Mouse (Mus musculus): ENCODE measurements around the gene Ampd3. TPM values are rescaled to one million over a fixed set of nuclear protein-coding genes. Genes with fewer than 3 reads are reported as not detected.
A peak's percentile ranks its signal among the peaks of the same experiment; 100 is the strongest.

The Ampd3 gene
- polyA plus RNA-seq (2015; fragmentation: Nextera tagmentation; extraction: Ambion mirVana) = 8.0 and 9.3 TPM in 2 replicates

- H3K27ac ChIP-seq = peak within 1 kb of the TSS; percentile 26
- peak within 1 kb of the TSS; percentile 54 for H3K4me3 ChIP-seq
- peak within 1 kb of the TSS; percentile 86 for H3K4me2 ChIP-seq
- peak within 1 kb of the TSS; percentile 68 for H3K9ac ChIP-seq
- H3K4me1 ChIP-seq (replicated peaks) = peaks cover 28% of the 10 kb centered on the region
- no peaks in the 10 kb centered on the region for H3K36me3 ChIP-seq
- ATAC-seq (replicated peaks; ENCODE audit: insufficient number of reproducible peaks, insufficient read depth, low FRiP score, low read depth) = no peak
- 26% methylated on average over 16 of the region's 16 CpGs for WGBS
- H3K27me3 ChIP-seq = no peaks in the 10 kb centered on the region
- H3K9me3 ChIP-seq (replicated peaks) = no peaks in the 10 kb centered on the region
These were observed at the start of gene Ampd3 for GRCm38 (mm10) chr7:110768001-110768400. TSS of gene Ampd3 (plus strand) at chr7:110768206.

DNA sequence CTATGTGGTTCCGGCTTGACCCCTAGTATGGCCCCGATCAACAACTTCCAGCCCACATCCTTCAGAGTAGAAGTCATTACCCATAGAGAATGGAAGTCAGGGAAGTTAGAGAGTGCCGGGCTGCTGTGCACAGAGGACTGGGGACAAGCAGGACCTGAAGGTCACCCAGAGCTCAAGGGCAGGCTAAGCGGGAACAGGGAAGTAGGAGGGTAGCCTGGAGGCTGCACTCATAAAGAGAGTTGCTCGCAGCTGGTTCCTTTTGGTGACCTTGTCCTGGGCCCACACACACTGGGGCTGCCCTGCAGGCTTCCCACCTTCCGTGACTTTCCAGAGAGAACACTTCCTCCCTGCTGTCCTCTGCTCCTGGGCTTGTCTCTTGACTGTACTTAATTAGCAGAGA, 49.5 kb upstream of the Ampd3 start:
- no peak overlapping the region for H3K27ac ChIP-seq
- 62% methylated on average over 6 of the region's 6 CpGs for WGBS
- no peak for ATAC-seq (replicated peaks; ENCODE audit: insufficient number of reproducible peaks, insufficient read depth, low FRiP score, low read depth)
- no peak overlapping the region for H3K4me3 ChIP-seq
- no peaks in the 10 kb centered on the region for H3K9me3 ChIP-seq (replicated peaks)
- 0 out of 2 replicates have a peak, but pooled peaks cover 5% of the 10 kb centered on the region for H3K4me1 ChIP-seq (replicated peaks)
- H3K4me2 ChIP-seq = no peak overlapping the region
- H3K9ac ChIP-seq = no peak overlapping the region
- H3K36me3 ChIP-seq = no peaks in the 10 kb centered on the region
- H3K27me3 ChIP-seq = no peaks in the 10 kb centered on the region

DNA sequence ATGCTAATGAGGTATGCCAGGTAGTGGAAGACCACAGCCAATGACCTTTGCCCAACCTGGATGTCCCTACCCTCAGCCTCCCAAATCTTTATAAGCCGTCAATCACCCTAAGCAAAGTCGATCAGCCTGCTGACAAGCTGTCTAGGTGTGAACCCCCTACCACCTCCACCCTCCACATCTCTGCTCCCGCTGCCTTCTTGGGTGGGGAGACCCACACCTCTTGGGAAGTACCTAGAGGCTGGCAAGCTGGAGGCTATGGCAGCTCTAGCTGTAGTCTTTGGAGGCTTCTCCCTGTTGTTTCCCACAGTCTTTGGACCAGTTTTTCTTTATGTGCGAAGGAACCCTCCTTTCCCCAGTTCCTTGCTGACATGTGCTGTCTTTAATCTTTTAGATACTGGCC, 48.1 kb upstream of the Ampd3 start:
- no peak overlapping the region for H3K9ac ChIP-seq
- no peak for ATAC-seq (replicated peaks; ENCODE audit: insufficient number of reproducible peaks, insufficient read depth, low FRiP score, low read depth)
- H3K9me3 ChIP-seq (replicated peaks) = no peaks in the 10 kb centered on the region
- no peak overlapping the region for H3K4me2 ChIP-seq
- WGBS = 68% methylated on average over 4 of the region's 4 CpGs
- no peak overlapping the region for H3K4me3 ChIP-seq
- no peaks in the 10 kb centered on the region for H3K36me3 ChIP-seq
- no peaks in the 10 kb centered on the region for H3K27me3 ChIP-seq
- no peak overlapping the region for H3K27ac ChIP-seq
- 0 out of 2 replicates have a peak, but pooled peaks cover 5% of the 10 kb centered on the region for H3K4me1 ChIP-seq (replicated peaks)

DNA sequence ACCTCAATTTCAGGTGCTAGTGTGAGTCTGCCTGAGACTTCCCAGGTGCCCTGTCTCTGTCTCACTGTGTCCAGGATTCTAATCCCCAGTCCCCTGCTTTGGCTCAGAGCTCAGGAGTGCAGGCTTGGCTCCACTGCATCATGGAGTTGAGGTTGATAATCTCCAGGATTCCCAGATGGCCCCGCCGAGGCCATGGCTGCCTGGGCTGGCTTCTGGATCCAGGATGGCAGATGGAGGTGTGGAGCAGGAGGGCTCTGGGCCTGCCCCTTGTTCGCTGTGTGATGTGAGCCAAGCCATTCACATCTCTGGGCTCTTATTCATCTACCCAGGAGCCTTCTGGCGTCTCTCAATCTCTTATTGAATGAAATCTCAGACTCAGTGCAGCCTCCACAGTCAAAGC, 45.8 kb upstream of the Ampd3 start:
- Histone ChIP-seq H3K27me3 (no peaks in the 10 kb centered on the region), H3K36me3 (no peaks in the 10 kb centered on the region), H3K4me3 (no peak overlapping the region), H3K27ac (no peak overlapping the region), H3K4me1 (replicated peaks) (0 out of 2 replicates have a peak, but pooled peaks cover 5% of the 10 kb centered on the region), H3K4me2 (no peak overlapping the region), H3K9me3 (replicated peaks) (no peaks in the 10 kb centered on the region), H3K9ac (no peak overlapping the region)
- no peak for ATAC-seq (replicated peaks; ENCODE audit: insufficient number of reproducible peaks, insufficient read depth, low FRiP score, low read depth)
- WGBS = 75% methylated on average over 4 of the region's 4 CpGs

DNA sequence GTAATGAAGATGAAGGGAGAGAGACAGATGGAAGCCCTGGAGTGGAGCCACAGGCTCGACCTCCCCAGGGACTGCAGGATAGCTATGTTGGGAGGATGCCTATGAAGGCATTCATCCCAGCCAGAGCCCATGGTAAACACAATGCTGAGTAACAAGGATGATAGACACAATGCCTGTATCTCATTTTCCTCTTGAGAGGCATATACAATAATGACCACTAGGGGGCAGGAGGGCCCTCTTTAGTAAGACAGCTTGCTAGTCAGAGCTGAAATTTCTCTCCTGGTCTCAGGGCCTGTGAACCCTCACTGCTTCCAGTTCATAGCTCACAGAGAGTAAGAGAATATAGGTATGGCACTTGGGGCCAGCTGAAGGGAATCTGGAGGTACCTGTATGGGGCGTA, 41.0 kb upstream of the Ampd3 start:
- 25% methylated on average over 2 of the region's 2 CpGs for WGBS
- Histone ChIP-seq H3K4me2 (no peak overlapping the region), H3K4me3 (no peak overlapping the region), H3K9ac (no peak overlapping the region), H3K9me3 (replicated peaks) (no peaks in the 10 kb centered on the region), H3K27me3 (no peaks in the 10 kb centered on the region), H3K4me1 (replicated peaks) (0 out of 2 replicates have a peak, but pooled peaks cover 2% of the 10 kb centered on the region), H3K27ac (no peak overlapping the region), H3K36me3 (no peaks in the 10 kb centered on the region)
- ATAC-seq (replicated peaks; ENCODE audit: insufficient number of reproducible peaks, insufficient read depth, low FRiP score, low read depth) = no peak

DNA sequence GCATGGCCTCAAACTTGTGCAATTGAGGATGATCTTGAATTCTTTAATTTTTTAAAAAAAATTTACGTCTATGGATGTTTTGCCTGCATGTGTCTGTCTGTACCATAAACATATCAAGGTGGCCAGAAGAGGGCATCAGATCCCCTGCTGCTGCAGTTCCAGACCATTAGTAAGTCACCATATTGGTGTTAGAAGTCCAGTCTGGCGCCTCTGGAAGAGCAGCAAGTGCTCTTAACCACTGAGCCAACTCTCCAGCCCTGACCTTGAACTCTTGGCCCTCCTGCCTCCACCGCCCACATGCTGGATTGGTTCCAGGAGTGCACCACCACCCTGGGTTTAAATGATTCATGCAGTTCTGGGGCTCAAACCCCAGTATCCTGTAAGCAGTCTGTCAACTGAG, 39.1 kb upstream of the Ampd3 start:
- H3K27me3 ChIP-seq = no peaks in the 10 kb centered on the region
- no peaks in the 10 kb centered on the region for H3K9me3 ChIP-seq (replicated peaks)
- H3K36me3 ChIP-seq = no peaks in the 10 kb centered on the region
- WGBS = 51% methylated on average over 3 of the region's 3 CpGs
- no peak overlapping the region for H3K4me3 ChIP-seq
- no peak overlapping the region for H3K27ac ChIP-seq
- 0 out of 2 replicates have a peak, but pooled peaks cover 2% of the 10 kb centered on the region for H3K4me1 ChIP-seq (replicated peaks)
- no peak overlapping the region for H3K4me2 ChIP-seq
- ATAC-seq (replicated peaks; ENCODE audit: insufficient number of reproducible peaks, insufficient read depth, low FRiP score, low read depth) = no peak
- no peak overlapping the region for H3K9ac ChIP-seq

- no peak overlapping the region for H3K27ac ChIP-seq
- H3K4me1 ChIP-seq (replicated peaks) = 0 out of 2 replicates have a peak, but pooled peaks cover 2% of the 10 kb centered on the region
- no peak overlapping the region for H3K9ac ChIP-seq
- H3K9me3 ChIP-seq (replicated peaks) = no peaks in the 10 kb centered on the region
- H3K36me3 ChIP-seq = no peaks in the 10 kb centered on the region
- no peak overlapping the region for H3K4me2 ChIP-seq
- WGBS = 79% methylated on average over 6 of the region's 6 CpGs
- no peak for ATAC-seq (replicated peaks; ENCODE audit: insufficient number of reproducible peaks, insufficient read depth, low FRiP score, low read depth)
- H3K4me3 ChIP-seq = no peak overlapping the region
- H3K27me3 ChIP-seq = no peaks in the 10 kb centered on the region
These were observed 38.7 kb upstream of the Ampd3 start for GRCm38 (mm10) chr7:110729295-110729694.

GRCm38 (mm10) chr7:110731091-110731967, 36.7 kb upstream of the Ampd3 start:
- no peak overlapping the region for H3K4me2 ChIP-seq
- no peaks in the 10 kb centered on the region for H3K9me3 ChIP-seq (replicated peaks)
- no peak overlapping the region for H3K4me3 ChIP-seq
- H3K36me3 ChIP-seq = no peaks in the 10 kb centered on the region
- ATAC-seq (replicated peaks; ENCODE audit: insufficient number of reproducible peaks, insufficient read depth, low FRiP score, low read depth) = no peak
- WGBS = 67% methylated on average over 6 of the region's 6 CpGs
- no peak overlapping the region for H3K9ac ChIP-seq
- 0 out of 2 replicates have a peak, but pooled peaks cover 2% of the 10 kb centered on the region for H3K4me1 ChIP-seq (replicated peaks)
- no peak overlapping the region for H3K27ac ChIP-seq
- no peaks in the 10 kb centered on the region for H3K27me3 ChIP-seq

DNA sequence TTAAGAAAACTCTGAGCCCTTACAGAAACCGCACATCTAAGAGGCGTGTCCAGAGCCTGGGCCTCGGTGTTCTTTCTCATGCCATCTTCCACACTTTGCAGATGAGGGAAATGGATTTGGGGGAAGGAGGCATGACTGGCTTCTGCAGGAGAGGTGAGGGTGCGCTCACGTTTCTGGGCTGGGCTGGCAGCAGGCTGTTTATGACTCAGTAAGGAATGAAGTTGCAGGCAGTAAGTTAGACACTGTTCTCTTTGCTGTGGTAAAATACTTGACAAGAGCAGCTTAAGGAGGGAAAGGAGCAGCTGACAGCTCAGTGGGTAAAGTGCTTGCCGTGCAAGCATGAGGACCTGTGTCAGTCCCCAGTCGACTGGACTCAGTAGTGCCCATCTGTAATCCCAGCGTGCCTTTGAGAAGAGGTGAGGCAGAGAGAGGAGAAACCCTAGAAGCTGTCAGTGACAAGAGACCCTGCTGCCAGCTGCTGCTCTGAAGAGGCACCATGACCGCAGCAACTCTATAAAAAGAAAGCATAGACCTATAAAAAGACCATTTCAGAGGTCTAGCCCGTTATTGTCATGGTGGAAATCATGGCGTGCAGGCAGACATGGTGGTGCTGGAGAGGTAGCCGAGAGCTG, 35.9 kb upstream of the Ampd3 start:
- no peak overlapping the region for H3K27ac ChIP-seq
- 78% methylated on average over 12 of the region's 12 CpGs for WGBS
- no peak for ATAC-seq (replicated peaks; ENCODE audit: insufficient number of reproducible peaks, insufficient read depth, low FRiP score, low read depth)

GRCm38 (mm10) chr7:110736914-110737313, 31.1 kb upstream of the Ampd3 start:
- no peak overlapping the region for H3K4me3 ChIP-seq
- 56% methylated on average over 2 of the region's 2 CpGs for WGBS

More for the DNA sequence above, 35.9 kb upstream of the Ampd3 start:
- Histone ChIP-seq H3K4me3 (no peak overlapping the region), H3K27me3 (no peaks in the 10 kb centered on the region), H3K9me3 (replicated peaks) (no peaks in the 10 kb centered on the region), H3K36me3 (no peaks in the 10 kb centered on the region), H3K4me2 (no peak overlapping the region), H3K9ac (no peak overlapping the region), H3K4me1 (replicated peaks) (0 out of 2 replicates have a peak, but pooled peaks cover 2% of the 10 kb centered on the region)

GRCm38 (mm10) chr7:110739764-110740163, 28.2 kb upstream of the Ampd3 start:
- H3K27me3 ChIP-seq = no peaks in the 10 kb centered on the region
- H3K9me3 ChIP-seq (replicated peaks) = no peaks in the 10 kb centered on the region
- no peak for ATAC-seq (replicated peaks; ENCODE audit: insufficient number of reproducible peaks, insufficient read depth, low FRiP score, low read depth)
- no peaks in the 10 kb centered on the region for H3K36me3 ChIP-seq
- no peak overlapping the region for H3K9ac ChIP-seq
- H3K4me1 ChIP-seq (replicated peaks) = 0 out of 2 replicates have a peak, but pooled peaks cover 3% of the 10 kb centered on the region
- H3K4me3 ChIP-seq = no peak overlapping the region
- 33% methylated on average over 5 of the region's 5 CpGs for WGBS
- H3K27ac ChIP-seq = no peak overlapping the region
- no peak overlapping the region for H3K4me2 ChIP-seq

More at GRCm38 (mm10) chr7:110736914-110737313, 31.1 kb upstream of the Ampd3 start:
- H3K9me3 ChIP-seq (replicated peaks) = no peaks in the 10 kb centered on the region
- H3K27me3 ChIP-seq = no peaks in the 10 kb centered on the region
- no peak overlapping the region for H3K4me2 ChIP-seq
- no peak overlapping the region for H3K27ac ChIP-seq
- 0 out of 2 replicates have a peak, but pooled peaks cover 3% of the 10 kb centered on the region for H3K4me1 ChIP-seq (replicated peaks)
- ATAC-seq (replicated peaks; ENCODE audit: insufficient number of reproducible peaks, insufficient read depth, low FRiP score, low read depth) = no peak
- H3K36me3 ChIP-seq = no peaks in the 10 kb centered on the region
- H3K9ac ChIP-seq = no peak overlapping the region

Measured in heart, embryonic 15.5 days (tissue).